In genomic region chr3:68056373-68057275, GRCm38 (mm10) we compare ENCODE assay signal across 8 mouse cellular contexts. TPM values are rescaled to one million over a fixed set of nuclear protein-coding genes. Genes with fewer than 3 reads are reported as not detected.
DNase-seq lines count a peak whose midpoint lies in the region; ATAC-seq and TF ChIP-seq lines count a peak whose summit lies in the region.

No protein-coding gene starts in this region.

- no peak for TF ChIP-seq POLR2A in MEL (IDR thresholded peaks at IDR 0.05; ENCODE audit: control insufficient read depth in 1 of 2, insufficient read depth in 1 of 2, low read depth in 1 of 2, low read length in 2 of 2, poor library complexity in 1 of 2)

- no peak for ATAC-seq in forebrain, embryonic 13.5 days

- TF ChIP-seq CTCF in MEL (IDR thresholded peaks at IDR 0.05 in 2 of 3, conservative IDR thresholded peaks at IDR 0.05 in 1 of 3; ENCODE audit: control insufficient read depth in 1 of 3, insufficient read depth in 1 of 3, low read depth in 2 of 3, low read length in 3 of 3, poor library complexity in 1 of 3, severe bottlenecking in 1 of 3), result peak; percentile 67 to 84 (median 80)

- no peak overlapping the region for H3K27ac ChIP-seq in MEL (ENCODE audit: control insufficient read depth, low read depth, low read length)
- H3K27ac ChIP-seq in forebrain, embryonic 13.5 days, result no peak overlapping the region
- no peak overlapping the region for H3K27ac ChIP-seq in hindbrain, embryonic 10.5 days

- TF ChIP-seq RAD21 in MEL (IDR thresholded peaks at IDR 0.05; ENCODE audit: low read depth, low read length), result peak; percentile 70

- H3K79me2 ChIP-seq in MEL (ENCODE audit: control insufficient read depth, insufficient read depth, low read length, poor library complexity), result no peaks in the 10 kb centered on the region

- no peak for TF ChIP-seq EP300 in MEL (IDR thresholded peaks at IDR 0.05; ENCODE audit: low read depth in 1 of 2, low read length in 2 of 2)

- no peaks in the 10 kb centered on the region for H3K9me3 ChIP-seq in MEL (replicated peaks; ENCODE audit: insufficient read depth, low read length)
- no peaks in the 10 kb centered on the region for H3K9me3 ChIP-seq in forebrain, embryonic 13.5 days (replicated peaks)
- H3K9me3 ChIP-seq in hindbrain, embryonic 10.5 days, result no peaks in the 10 kb centered on the region

- peak; percentile 77 for DNase-seq in MEL (ENCODE audit: low read depth, low spot score)
- DNase-seq in c-Kit-positive CD71-positive TER-119-negative erythroid progenitor cells, embryonic 14.5 days (ENCODE audit: low read depth), result peak; percentile 42
- peak; percentile 57 for DNase-seq in hindbrain, embryonic 10.5 days (ENCODE audit: low spot score)
- DNase-seq in layer of hippocampus, adult 8-10 months (ENCODE audit: low spot score in 2 of 2), result peak; percentile 37 to 77
- peak; percentile 89 for DNase-seq in lung, postnatal 10 days
- peak; percentile 62 for DNase-seq in ovary, postnatal 36 days (ENCODE audit: low spot score)
- peak; percentile 55 for DNase-seq in thymus, postnatal 25 days

- no peaks in the 10 kb centered on the region; a peak in 2 of 4 replicates for H3K27me3 ChIP-seq in MEL (ENCODE audit: control insufficient read depth in 1 of 2, insufficient read depth in 2 of 2, low read length in 2 of 2)
- peaks cover 12% of the 10 kb centered on the region for H3K27me3 ChIP-seq in forebrain, embryonic 13.5 days
- no peaks in the 10 kb centered on the region; the same call in 1 of the 2 replicates for H3K27me3 ChIP-seq in hindbrain, embryonic 10.5 days (ENCODE audit: insufficient read depth, poor library complexity, severe bottlenecking)

- H3K4me3 ChIP-seq in MEL (ENCODE audit: control insufficient read depth in 1 of 2, insufficient read depth in 1 of 2, low read depth in 2 of 2, low read length in 2 of 2), result peak overlapping the region; percentile 71 to 77
- 0 out of 2 replicates have a peak overlapping the region, but pooled peaks have one; percentile 9 for H3K4me3 ChIP-seq in forebrain, embryonic 13.5 days
- peak overlapping the region; percentile 35 for H3K4me3 ChIP-seq in hindbrain, embryonic 10.5 days

- WGBS in forebrain, embryonic 13.5 days, result 58% methylated on average over 23 of the region's 23 CpGs
- 59% methylated on average over 23 of the region's 23 CpGs for WGBS in hindbrain, embryonic 10.5 days

- peaks cover 0 to 3% of the 10 kb centered on the region in 2 experiments; a peak in 1 of 4 replicates for H3K4me1 ChIP-seq in MEL (ENCODE audit: control insufficient read depth in 1 of 2, insufficient read depth in 2 of 2, low read length in 2 of 2)
- H3K4me1 ChIP-seq in forebrain, embryonic 13.5 days, result no peaks in the 10 kb centered on the region
- H3K4me1 ChIP-seq in hindbrain, embryonic 10.5 days (replicated peaks), result no peaks in the 10 kb centered on the region

- peak overlapping the region; percentile 43 for H3K9ac ChIP-seq in MEL (ENCODE audit: control insufficient read depth, low read depth, low read length, poor library complexity, severe bottlenecking)
- H3K9ac ChIP-seq in forebrain, embryonic 13.5 days, result no peak overlapping the region

- peaks cover 0 to 3% of the 10 kb centered on the region in 2 experiments; a peak in 1 of 4 replicates for H3K36me3 ChIP-seq in MEL (ENCODE audit: control insufficient read depth in 1 of 2, insufficient read depth in 2 of 2, low read length in 2 of 2)
- no peaks in the 10 kb centered on the region for H3K36me3 ChIP-seq in forebrain, embryonic 13.5 days (ENCODE audit: poor library complexity, severe bottlenecking)
- H3K36me3 ChIP-seq in hindbrain, embryonic 10.5 days, result no peaks in the 10 kb centered on the region

- peak overlapping the region; percentile 45 for H3K4me2 ChIP-seq in forebrain, embryonic 13.5 days

TF ChIP-seq in MEL, 35 proteins besides CTCF, POLR2A, EP300 and RAD21:
- TF ChIP-seq ZC3H11A (IDR thresholded peaks at IDR 0.05; ENCODE audit: low read depth, low read length) (peak; percentile 21; the same call in 1 of the 2 replicates), SMC3 (IDR thresholded peaks at IDR 0.05; ENCODE audit: low read depth, low read length) (peak; percentile 54; the same call in 1 of the 2 replicates), SIN3A (IDR thresholded peaks at IDR 0.05; ENCODE audit: low read length) (peak; percentile 68), GABPA (IDR thresholded peaks at IDR 0.05; ENCODE audit: low read depth, low read length) (no peak), MAZ (IDR thresholded peaks at IDR 0.05; ENCODE audit: low read depth, low read length) (no peak), MAX (IDR thresholded peaks at IDR 0.05; ENCODE audit: low read length) (no peak), CHD1 (IDR thresholded peaks at IDR 0.05; ENCODE audit: low read depth, low read length) (no peak), USF2 (IDR thresholded peaks at IDR 0.05; ENCODE audit: borderline replicate concordance in 1 of 2, insufficient read depth in 1 of 2, low read depth in 1 of 2, low read length in 2 of 2) (no peak), MYB (IDR thresholded peaks at IDR 0.05; ENCODE audit: low read depth, low read length) (no peak), TCF12 (IDR thresholded peaks at IDR 0.05; ENCODE audit: low read depth, low read length) (0 out of 2 replicates have a peak, but pooled peaks have one; percentile 17), ZMIZ1 (IDR thresholded peaks at IDR 0.05; ENCODE audit: low read depth, low read length) (no peak), MAFK (IDR thresholded peaks at IDR 0.05; ENCODE audit: borderline replicate concordance, low read depth, low read length) (no peak), MEF2A (IDR thresholded peaks at IDR 0.05; ENCODE audit: extremely low read depth, insufficient replicate concordance, low read depth, low read length, poor library complexity, severe bottlenecking) (no peak), ZKSCAN1 (IDR thresholded peaks at IDR 0.05; ENCODE audit: low read depth, low read length) (no peak), UBTF (IDR thresholded peaks at IDR 0.05; ENCODE audit: borderline replicate concordance, insufficient read depth, low read depth, low read length) (no peak), KAT2A (conservative IDR thresholded peaks at IDR 0.05; ENCODE audit: low read depth, low read length) (no peak), TAL1 (IDR thresholded peaks at IDR 0.05; ENCODE audit: low read length) (no peak), POLR2AphosphoS2 (IDR thresholded peaks at IDR 0.05; ENCODE audit: low read length) (no peak), ZNF384 (IDR thresholded peaks at IDR 0.05; ENCODE audit: low read depth, low read length) (no peak), CHD2 (IDR thresholded peaks at IDR 0.05; ENCODE audit: low read length) (no peak), NRF1 (IDR thresholded peaks at IDR 0.05; ENCODE audit: insufficient read depth, low read depth, low read length, poor library complexity, severe bottlenecking) (no peak), POLR2AphosphoS5 (IDR thresholded peaks at IDR 0.05; ENCODE audit: borderline replicate concordance, low read depth, low read length) (no peak), ELF1 (IDR thresholded peaks at IDR 0.05; ENCODE audit: low read depth, low read length) (no peak), ETS1 (IDR thresholded peaks at IDR 0.05; ENCODE audit: low read depth, low read length) (peak; percentile 35), MXI1 (IDR thresholded peaks at IDR 0.05; ENCODE audit: low read depth, low read length) (no peak), JUND (IDR thresholded peaks at IDR 0.05; ENCODE audit: low read depth, low read length) (no peak), MYC (IDR thresholded peaks at IDR 0.05; ENCODE audit: low read depth, low read length) (no peak), TBP (IDR thresholded peaks at IDR 0.05; ENCODE audit: low read depth, low read length) (no peak), E2F4 (IDR thresholded peaks at IDR 0.05; ENCODE audit: borderline replicate concordance, low read depth, low read length) (no peak), NELFE (IDR thresholded peaks at IDR 0.05; ENCODE audit: low read depth, low read length) (no peak), USF1 (IDR thresholded peaks at IDR 0.05; ENCODE audit: low read depth, low read length) (no peak), RCOR1 (IDR thresholded peaks at IDR 0.05; ENCODE audit: low read depth, low read length) (no peak), HCFC1 (IDR thresholded peaks at IDR 0.05; ENCODE audit: low read depth, low read length) (peak; percentile 34), GATA1 (IDR thresholded peaks at IDR 0.05; ENCODE audit: low read depth, low read length) (no peak), BHLHE40 (IDR thresholded peaks at IDR 0.05; ENCODE audit: borderline replicate concordance, low read depth, low read length) (no peak)
TF ChIP-seq in MEL: peak in this region for 6.

RNA-seq across cellular contexts. Expression of gene Schip1, which starts 8.0 kb away (rescaled TPM):
- 12.4 and 14.5 TPM in 2 replicates for total RNA-seq in MEL (2012; rRNA removed)
- polyA plus RNA-seq in MEL (2012; ENCODE audit: insufficient read depth in 1 of 2, insufficient read length in 2 of 2, low read depth in 1 of 2, low replicate concordance in 2 of 2, missing spikeins in 1 of 2), result 10 to 100 TPM in 1 of 2 experiments, not detected in 1; 10.1 TPM
- polyA plus RNA-seq in forebrain, embryonic 13.5 days (2015; fragmentation: Nextera tagmentation; extraction: Ambion mirVana), result 109 and 129 TPM in 2 replicates
- 49.3 and 86.4 TPM in 2 replicates for polyA plus RNA-seq in hindbrain, embryonic 10.5 days (2016; fragmentation: Nextera tagmentation; extraction: Ambion mirVana)
- total RNA-seq in layer of hippocampus, adult 8-10 months (2022), result 100 to 1,000 TPM; 220 to 285 (median 244) TPM

Comparison
In these comparisons a context has a peak if more than half of its experiments do, and no peak if none do; other contexts are left out.
1. H3K4me3 ChIP-seq: peak in every context shown above with its lines; median percentile 74 in MEL; 35 in hindbrain, embryonic 10.5 days; 9 in forebrain, embryonic 13.5 days.